Mouse (Mus musculus): Measurements from ENCODE around the gene Ccdc163.

Gene Ccdc163

GRCm38 (mm10) chr4:116703804-116704203, 4.5 kb upstream of the Ccdc163 start:
- peak; percentile 62 for DNase-seq (ENCODE audit: extremely low read depth, low read depth)

GRCm38 (mm10) chr4:116707666-116708065, 643 bp upstream of the Ccdc163 start:
- no peak for DNase-seq (ENCODE audit: extremely low read depth, low read depth)

GRCm38 (mm10) chr4:116708791-116709390, 582 bp downstream of the Ccdc163 start:
- no peak for DNase-seq (ENCODE audit: extremely low read depth, low read depth)

- DNase-seq (ENCODE audit: extremely low read depth, low read depth): no peak
Measured at GRCm38 (mm10) chr4:116710154-116710553, 1.8 kb downstream of the Ccdc163 start.

GRCm38 (mm10) chr4:116712536-116712935, 4.2 kb downstream of the Ccdc163 start:
- no peak for DNase-seq (ENCODE audit: extremely low read depth, low read depth)

GRCm38 (mm10) chr4:116719396-116719795, 11.1 kb downstream of the Ccdc163 start:
- DNase-seq (ENCODE audit: extremely low read depth, low read depth): peak; percentile 79

- DNase-seq (ENCODE audit: extremely low read depth, low read depth): peak; percentile 100
Measured at GRCm38 (mm10) chr4:116720343-116721097, 12.2 kb downstream of the Ccdc163 start, which contains the start of gene Tesk2. Gene Tesk2 (plus strand): TSS chr4:116720948.

GRCm38 (mm10) chr4:116721098-116721628, 12.9 kb downstream of the Ccdc163 start:
- DNase-seq (ENCODE audit: extremely low read depth, low read depth): no peak

- DNase-seq (ENCODE audit: extremely low read depth, low read depth): no peak
Measured at GRCm38 (mm10) chr4:116722230-116722629, 13.9 kb downstream of the Ccdc163 start.

- no peak for DNase-seq (ENCODE audit: extremely low read depth, low read depth)
Measured at GRCm38 (mm10) chr4:116725444-116725843, 17.1 kb downstream of the Ccdc163 start.

- DNase-seq (ENCODE audit: extremely low read depth, low read depth): no peak
Measured at GRCm38 (mm10) chr4:116727401-116727800, 19.1 kb downstream of the Ccdc163 start.

GRCm38 (mm10) chr4:116729532-116729931, 21.2 kb downstream of the Ccdc163 start:
- no peak for DNase-seq (ENCODE audit: extremely low read depth, low read depth)

GRCm38 (mm10) chr4:116731077-116731476, 22.8 kb downstream of the Ccdc163 start:
- no peak for DNase-seq (ENCODE audit: extremely low read depth, low read depth)

GRCm38 (mm10) chr4:116732355-116732754, 24.0 kb downstream of the Ccdc163 start:
- no peak for DNase-seq (ENCODE audit: extremely low read depth, low read depth)

GRCm38 (mm10) chr4:116734996-116735395, 26.7 kb downstream of the Ccdc163 start:
- no peak for DNase-seq (ENCODE audit: extremely low read depth, low read depth)

GRCm38 (mm10) chr4:116738972-116739751, 30.9 kb downstream of the Ccdc163 start:
- DNase-seq (ENCODE audit: extremely low read depth, low read depth): no peak

- no peak for DNase-seq (ENCODE audit: extremely low read depth, low read depth)
Measured at GRCm38 (mm10) chr4:116749750-116750149, 41.4 kb downstream of the Ccdc163 start.

- DNase-seq (ENCODE audit: extremely low read depth, low read depth): no peak
Measured at GRCm38 (mm10) chr4:116761914-116762313, 53.6 kb downstream of the Ccdc163 start.

- DNase-seq (ENCODE audit: extremely low read depth, low read depth): no peak
Measured at GRCm38 (mm10) chr4:116764001-116764400, 55.7 kb downstream of the Ccdc163 start.

- DNase-seq (ENCODE audit: extremely low read depth, low read depth): no peak
Measured at GRCm38 (mm10) chr4:116768510-116768909, 60.2 kb downstream of the Ccdc163 start.

GRCm38 (mm10) chr4:116769060-116769459, 60.8 kb downstream of the Ccdc163 start:
- no peak for DNase-seq (ENCODE audit: extremely low read depth, low read depth)

GRCm38 (mm10) chr4:116776391-116776790, 68.1 kb downstream of the Ccdc163 start:
- DNase-seq (ENCODE audit: extremely low read depth, low read depth): no peak
